Mouse (Mus musculus) E14TG2a.4 (cell line): ENCODE results near the gene Tuba1c.

Experiments
- H3K27me3 ChIP-seq: 2 replicates; pipeline ENCODE4 v1.6.1; 2014; ENCODE audit warnings: low read length, control low read depth; ENCODE audit not compliant: insufficient read depth
- H3K36me3 ChIP-seq: 2 replicates; pipeline ENCODE4 v1.6.1; 2014; ENCODE audit warnings: low read length, control low read depth; ENCODE audit not compliant: insufficient read depth
- H3K4me1 ChIP-seq: replicated peaks from 2 replicates; pipeline ENCODE4 v1.6.1; 2014; ENCODE audit warnings: low read depth, low read length, control low read depth
- H3K4me3 ChIP-seq: replicated peaks from 2 replicates; pipeline ENCODE4 v1.5.1; 2014; ENCODE audit warnings: mild to moderate bottlenecking, low read length
- H3K9me3 ChIP-seq: 2 replicates; pipeline ENCODE4 v1.6.1; 2014; ENCODE audit warnings: low read length, control low read depth
- CTCF ChIP-seq: conservative IDR thresholded peaks from 2 replicates; pipeline ENCODE4 v1.5.1; 2014; ENCODE audit warnings: low read length
- NANOG ChIP-seq: IDR thresholded peaks from 2 replicates; pipeline ENCODE4 v1.6.1; 2014; ENCODE audit warnings: borderline replicate concordance, low read length, mixed read lengths
- POU5F1 ChIP-seq: IDR thresholded peaks from 2 replicates; pipeline ENCODE4 v1.6.1; 2014; ENCODE audit warnings: low read length, borderline replicate concordance

Gene Tuba1c

DNA sequence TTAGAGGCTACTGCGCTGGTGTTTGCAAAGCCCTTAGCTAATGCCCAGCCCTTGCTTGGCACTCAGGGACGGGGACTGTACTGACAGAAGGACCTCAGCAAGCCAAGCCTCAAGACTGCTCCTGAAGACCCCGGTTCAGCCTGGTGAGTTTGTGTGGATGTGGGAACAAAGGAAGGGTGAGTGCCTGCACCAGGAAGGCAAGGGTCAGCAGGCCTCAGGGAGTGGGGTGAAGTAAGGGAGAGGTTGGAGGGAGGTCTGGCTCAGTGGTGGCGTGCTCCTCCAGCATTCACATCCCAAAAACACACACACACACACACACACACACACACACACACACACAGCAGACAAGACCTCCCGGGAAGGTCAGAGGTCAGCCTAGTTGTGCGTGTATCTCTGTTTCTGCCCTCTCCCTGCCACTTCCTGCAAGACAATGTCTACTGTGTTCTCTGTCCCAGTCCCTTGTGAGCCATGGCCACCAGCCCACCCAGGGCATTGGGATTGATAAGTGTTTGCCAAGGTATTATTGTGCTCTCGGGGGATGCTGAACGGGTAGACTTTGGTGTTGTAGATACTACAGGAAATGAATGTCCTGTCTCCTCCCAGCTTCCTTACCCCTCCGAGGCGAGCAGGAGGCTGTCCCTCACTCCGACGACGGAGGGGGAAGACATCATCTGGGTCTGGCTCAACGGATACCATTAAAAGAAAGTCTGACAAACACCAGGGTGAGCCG lies 48.7 kb downstream of the Tuba1c start:
- Histone ChIP-seq H3K9me3 (no peaks in the 10 kb centered on the region), H3K27me3 (no peaks in the 10 kb centered on the region), H3K4me3 (no peak overlapping the region), H3K4me1 (peaks cover 39% of the 10 kb centered on the region), H3K36me3 (peaks cover 72% of the 10 kb centered on the region)
- TF ChIP-seq POU5F1, result no peak
- TF ChIP-seq NANOG, result no peak
- no peak for TF ChIP-seq CTCF

GRCm38 (mm10) chr15:99079804-99080203 lies 50.1 kb downstream of the Tuba1c start:
- no peaks in the 10 kb centered on the region for H3K27me3 ChIP-seq
- H3K9me3 ChIP-seq, result peaks cover 6% of the 10 kb centered on the region
- no peak overlapping the region for H3K4me3 ChIP-seq
- peaks cover 42% of the 10 kb centered on the region for H3K4me1 ChIP-seq
- no peak for TF ChIP-seq NANOG
- TF ChIP-seq POU5F1, result no peak
- no peak for TF ChIP-seq CTCF
- H3K36me3 ChIP-seq, result peaks cover 82% of the 10 kb centered on the region

DNA sequence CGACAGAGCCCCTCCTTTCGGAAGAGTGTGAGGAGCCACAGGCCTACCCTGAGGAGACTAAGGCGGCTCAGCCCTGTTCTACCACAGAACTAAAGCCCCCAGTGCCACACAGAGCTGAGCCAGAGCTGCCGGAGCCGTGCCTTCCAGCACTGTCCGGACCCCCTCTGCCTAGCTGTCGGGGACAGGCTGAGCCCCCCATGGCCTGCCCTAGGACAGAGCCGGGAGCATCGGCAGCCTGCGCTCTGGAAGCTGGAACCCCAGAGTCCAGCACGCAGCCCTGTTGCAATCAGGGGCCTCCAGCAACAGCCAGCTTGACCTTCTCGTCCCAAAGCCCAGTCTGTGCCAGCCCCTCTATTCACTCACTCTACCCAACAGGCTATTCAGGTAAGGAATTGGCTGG lies 52.6 kb downstream of the Tuba1c start:
- no peak overlapping the region for H3K4me3 ChIP-seq
- peaks cover 37% of the 10 kb centered on the region for H3K4me1 ChIP-seq
- TF ChIP-seq NANOG, result no peak
- no peak for TF ChIP-seq CTCF
- H3K9me3 ChIP-seq, result peaks cover 6% of the 10 kb centered on the region
- peaks cover 67% of the 10 kb centered on the region for H3K36me3 ChIP-seq
- peaks cover 20% of the 10 kb centered on the region for H3K27me3 ChIP-seq

DNA sequence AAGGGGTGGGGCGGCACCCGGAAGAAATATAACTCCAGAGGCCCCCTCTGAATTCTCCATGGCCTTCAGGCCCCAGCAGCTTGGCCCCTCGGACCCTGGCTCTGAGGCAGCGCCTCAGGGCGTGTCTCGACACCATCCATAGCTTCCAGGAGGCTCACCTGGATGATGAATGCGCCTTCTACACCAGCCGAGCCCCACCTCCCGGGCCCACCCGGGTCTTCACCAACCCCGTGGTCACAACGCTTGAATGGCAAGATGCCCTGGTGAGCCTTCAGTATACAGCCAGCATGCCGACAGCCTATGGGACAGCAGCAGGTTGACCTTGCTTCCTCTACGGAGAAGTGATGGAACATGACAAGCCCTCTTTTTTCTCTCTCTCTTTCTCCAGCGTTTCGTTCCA lies 53.1 kb downstream of the Tuba1c start:
- Histone ChIP-seq H3K27me3 (peaks cover 25% of the 10 kb centered on the region), H3K4me3 (no peak overlapping the region), H3K36me3 (peaks cover 62% of the 10 kb centered on the region), H3K9me3 (peaks cover 6% of the 10 kb centered on the region), H3K4me1 (peaks cover 32% of the 10 kb centered on the region)
- no peak for TF ChIP-seq NANOG
- no peak for TF ChIP-seq POU5F1
- TF ChIP-seq CTCF, result no peak

GRCm38 (mm10) chr15:99083258-99083657 lies 53.6 kb downstream of the Tuba1c start:
- Histone ChIP-seq H3K27me3 (peaks cover 30% of the 10 kb centered on the region), H3K9me3 (peaks cover 6% of the 10 kb centered on the region), H3K36me3 (peaks cover 57% of the 10 kb centered on the region), H3K4me3 (no peak overlapping the region), H3K4me1 (peaks cover 32% of the 10 kb centered on the region)
- no peak for TF ChIP-seq POU5F1
- TF ChIP-seq CTCF, result peak; percentile 40
- no peak for TF ChIP-seq NANOG

DNA sequence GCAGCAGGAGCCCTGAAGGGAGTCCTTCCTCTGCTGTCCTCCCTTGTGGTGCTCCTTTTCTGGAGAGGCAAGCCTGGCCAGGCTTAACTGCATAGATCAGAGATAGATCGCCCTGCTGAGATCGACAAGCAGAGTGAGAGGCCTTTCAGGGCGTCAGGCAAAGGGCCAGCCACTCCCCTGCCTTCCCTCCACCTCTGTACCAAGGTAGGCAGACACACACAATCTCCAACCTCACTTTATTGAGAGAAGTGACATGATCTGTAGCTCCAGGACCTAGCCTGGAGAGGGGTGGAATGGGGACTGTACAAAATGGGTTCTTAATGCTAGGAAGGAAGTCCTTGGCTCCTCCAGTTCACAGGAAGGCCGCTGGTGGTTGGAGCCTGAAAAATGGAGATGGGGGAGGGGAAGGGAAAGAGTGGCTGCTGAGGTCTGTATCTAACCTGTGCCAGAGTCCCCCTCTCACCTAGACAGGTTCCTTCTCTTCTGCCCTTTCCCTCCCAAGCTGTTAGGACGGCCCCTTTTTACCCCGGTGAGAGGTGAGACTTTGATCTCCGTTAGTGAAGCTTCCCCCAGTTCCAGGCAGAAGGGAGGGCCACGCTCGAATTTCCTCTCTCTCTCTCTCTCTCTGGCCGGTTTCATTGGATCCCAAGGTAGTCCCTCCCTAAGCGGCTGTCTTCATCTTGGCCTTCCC lies 54.3 kb downstream of the Tuba1c start:
- H3K4me1 ChIP-seq, result peaks cover 38% of the 10 kb centered on the region
- H3K27me3 ChIP-seq, result peaks cover 36% of the 10 kb centered on the region
- H3K9me3 ChIP-seq, result peaks cover 6% of the 10 kb centered on the region
- no peak for TF ChIP-seq CTCF
- 0 out of 2 replicates have a peak overlapping the region, but pooled peaks have one; percentile 35 for H3K4me3 ChIP-seq
- H3K36me3 ChIP-seq, result peaks cover 50% of the 10 kb centered on the region

GRCm38 (mm10) chr15:99084618-99085017 lies 54.9 kb downstream of the Tuba1c start:
- Histone ChIP-seq H3K27me3 (peaks cover 42% of the 10 kb centered on the region), H3K36me3 (peaks cover 47% of the 10 kb centered on the region), H3K4me1 (peaks cover 41% of the 10 kb centered on the region), H3K9me3 (peaks cover 6% of the 10 kb centered on the region), H3K4me3 (0 out of 2 replicates have a peak overlapping the region, but pooled peaks have one; percentile 35)
- TF ChIP-seq NANOG (no peak), POU5F1 (no peak), CTCF (no peak)

DNA sequence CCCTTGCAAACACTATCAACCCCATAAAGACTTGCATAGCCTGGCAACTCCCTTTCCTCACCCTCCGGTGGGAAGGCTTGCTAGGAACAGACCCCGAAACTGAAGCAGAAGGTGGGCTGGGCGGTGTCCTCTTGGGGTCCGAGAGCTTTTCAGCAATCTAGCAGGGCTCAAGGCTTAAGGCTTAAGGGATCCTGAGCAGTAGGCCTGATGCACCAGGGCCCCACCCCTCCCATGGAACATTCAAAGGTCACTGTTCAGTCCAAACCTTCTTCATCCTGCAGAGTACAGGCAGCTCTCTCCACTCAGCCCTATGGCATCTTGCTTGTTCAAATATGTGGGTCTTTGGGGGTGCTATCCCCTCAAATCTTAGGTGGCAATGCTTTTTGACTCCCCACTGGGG lies 56.3 kb downstream of the Tuba1c start:
- H3K4me3 ChIP-seq, result no peak overlapping the region
- H3K4me1 ChIP-seq, result peaks cover 45% of the 10 kb centered on the region
- TF ChIP-seq NANOG, result no peak
- TF ChIP-seq POU5F1, result no peak
- no peak for TF ChIP-seq CTCF
- H3K27me3 ChIP-seq, result peaks cover 55% of the 10 kb centered on the region
- H3K9me3 ChIP-seq, result peaks cover 6% of the 10 kb centered on the region
- peaks cover 33% of the 10 kb centered on the region for H3K36me3 ChIP-seq
